Mouse (Mus musculus) right cerebral cortex, postnatal 4 days (tissue): Measurements from ENCODE around the gene Abca4.

ENCODE experiments used
- DNase-seq: peaks from one replicate; pipeline ENCODE4 v3.0.0-alpha.2; 2022

The Abca4 gene

GRCm38 (mm10) chr3:122176018-122176417 lies 131.8 kb downstream of the Abca4 start:
- no peak for DNase-seq

- DNase-seq, result no peak
Observed at GRCm38 (mm10) chr3:122176706-122177390, 132.6 kb downstream of the Abca4 start.

- DNase-seq, result no peak
Observed at GRCm38 (mm10) chr3:122184109-122184508, 139.9 kb downstream of the Abca4 start.

GRCm38 (mm10) chr3:122186975-122187374 lies 142.7 kb downstream of the Abca4 start:
- DNase-seq, result no peak

GRCm38 (mm10) chr3:122196621-122197298 lies 152.5 kb downstream of the Abca4 start:
- DNase-seq, result no peak

GRCm38 (mm10) chr3:122198532-122198931 lies 154.3 kb downstream of the Abca4 start:
- no peak for DNase-seq

GRCm38 (mm10) chr3:122198966-122199381 lies 154.7 kb downstream of the Abca4 start:
- DNase-seq, result no peak

GRCm38 (mm10) chr3:122199600-122199999 lies 155.4 kb downstream of the Abca4 start:
- no peak for DNase-seq

- DNase-seq, result no peak
Observed at GRCm38 (mm10) chr3:122200017-122200416, 155.8 kb downstream of the Abca4 start.

- no peak for DNase-seq
Observed at GRCm38 (mm10) chr3:122200447-122200846, 156.2 kb downstream of the Abca4 start.

- DNase-seq, result no peak
Observed at GRCm38 (mm10) chr3:122202307-122202732, 158.1 kb downstream of the Abca4 start.

GRCm38 (mm10) chr3:122203675-122204329 lies 159.6 kb downstream of the Abca4 start:
- no peak for DNase-seq

- no peak for DNase-seq
Observed at GRCm38 (mm10) chr3:122205753-122206152, 161.5 kb downstream of the Abca4 start.

- DNase-seq, result no peak
Observed at GRCm38 (mm10) chr3:122206279-122207070, 162.2 kb downstream of the Abca4 start.

- DNase-seq, result no peak
Observed at GRCm38 (mm10) chr3:122207766-122208165, 163.5 kb downstream of the Abca4 start.

GRCm38 (mm10) chr3:122208296-122209225 lies 164.3 kb downstream of the Abca4 start:
- no peak for DNase-seq

GRCm38 (mm10) chr3:122209511-122209910 lies 165.3 kb downstream of the Abca4 start:
- DNase-seq, result no peak

- no peak for DNase-seq
Observed at GRCm38 (mm10) chr3:122210434-122210833, 166.2 kb downstream of the Abca4 start.

GRCm38 (mm10) chr3:122210846-122211245 lies 166.6 kb downstream of the Abca4 start:
- DNase-seq, result no peak

GRCm38 (mm10) chr3:122211446-122212125 lies 167.3 kb downstream of the Abca4 start:
- DNase-seq, result no peak
